ENCODE assay signal across 18 mouse cellular contexts in genomic region chr5:140882391-140882790, GRCm38 (mm10). TPM values are rescaled to one million over a fixed set of nuclear protein-coding genes. Genes with fewer than 3 reads are reported as not detected.
DNase-seq lines count a peak whose midpoint lies in the region; ATAC-seq and TF ChIP-seq lines count a peak whose summit lies in the region.
"Had no signal": no experiment of that assay in that cellular context is flagged by ENCODE, and none has a peak within 500 bp of the region (broad histone marks: within the 10 kb centered on the region; RNA-seq: fewer than 3 reads in every experiment).

No protein-coding gene starts in this region.

- 89% methylated on average over 4 of the region's 4 CpGs for WGBS in midbrain, embryonic 11.5 days

- TF ChIP-seq POLR2A in ES-Bruce4 (IDR thresholded peaks at IDR 0.05; ENCODE audit: insufficient read depth, low read length), result no peak

- no peak overlapping the region for H3K9ac ChIP-seq in ES-Bruce4 (ENCODE audit: low read depth, poor library complexity, severe bottlenecking)
- no peak overlapping the region for H3K9ac ChIP-seq in midbrain, embryonic 11.5 days (ENCODE audit: low read length)
- H3K9ac ChIP-seq: embryonic facial prominence, embryonic 12.5 days; forebrain, embryonic 12.5 days; forebrain, embryonic 15.5 days; forebrain, postnatal 0 days had no signal

- intact Hi-C loops in heart, postnatal 36 days (cut with DNase I), result no loop called here

- no peak overlapping the region for H3K4me3 ChIP-seq in ES-Bruce4 (ENCODE audit: low read depth, low read length)
- H3K4me3 ChIP-seq in midbrain, embryonic 11.5 days (ENCODE audit: low read depth, low read length), result no peak overlapping the region
- H3K4me3 ChIP-seq: embryonic facial prominence, embryonic 10.5 days; embryonic facial prominence, embryonic 12.5 days; forebrain, embryonic 12.5 days; forebrain, embryonic 15.5 days had no signal

- H3K36me3 ChIP-seq in ES-Bruce4 (ENCODE audit: control insufficient read depth, insufficient read depth, low read length, poor library complexity, severe bottlenecking), result no peaks in the 10 kb centered on the region
- no peaks in the 10 kb centered on the region for H3K36me3 ChIP-seq in midbrain, embryonic 11.5 days (ENCODE audit: control insufficient read depth, insufficient read depth, low read length)
- H3K36me3 ChIP-seq: embryonic facial prominence, embryonic 10.5 days; embryonic facial prominence, embryonic 12.5 days; forebrain, embryonic 12.5 days; forebrain, embryonic 15.5 days had no signal

- TF ChIP-seq CTCF in ES-Bruce4 (IDR thresholded peaks at IDR 0.05; ENCODE audit: low read depth, low read length), result no peak

- no peak for ATAC-seq in midbrain, embryonic 11.5 days (ENCODE audit: low FRiP score)
- ATAC-seq: forebrain, embryonic 15.5 days; forebrain, postnatal 0 days had no signal

- no peaks in the 10 kb centered on the region for H3K9me3 ChIP-seq in ES-Bruce4 (replicated peaks; ENCODE audit: control insufficient read depth, insufficient read depth, low read length, poor library complexity, severe bottlenecking)
- no peaks in the 10 kb centered on the region; the same call in 1 of the 2 replicates for H3K9me3 ChIP-seq in midbrain, embryonic 11.5 days (ENCODE audit: control insufficient read depth, low read length)
- H3K9me3 ChIP-seq: embryonic facial prominence, embryonic 10.5 days; forebrain, embryonic 15.5 days had no signal

- H3K4me1 ChIP-seq in ES-Bruce4 (ENCODE audit: control insufficient read depth, insufficient read depth, low read length), result no peaks in the 10 kb centered on the region
- no peaks in the 10 kb centered on the region for H3K4me1 ChIP-seq in midbrain, embryonic 11.5 days (ENCODE audit: control insufficient read depth, insufficient read depth, low read length)
- H3K4me1 ChIP-seq: embryonic facial prominence, embryonic 10.5 days; forebrain, embryonic 12.5 days; forebrain, embryonic 15.5 days had no signal

- DNase-seq in cerebellum, postnatal 10 days, result peak; percentile 47 to 50
- no peak for DNase-seq in cerebellum, adult 9-10 months
- peak; percentile 59 for DNase-seq in A20 (ENCODE audit: low read depth, low spot score)
- peak; percentile 39 for DNase-seq in ZHBTc4 (ENCODE audit: low read depth, low spot score)
- DNase-seq in heart, postnatal 36 days, result no peak
- no peak for DNase-seq in testis, postnatal 14 days (ENCODE audit: low spot score)
- DNase-seq in midbrain, embryonic 11.5 days (ENCODE audit: low spot score, missing footprints), result no peak
- DNase-seq: adrenal gland, adult 2 months; adrenal gland, postnatal 10 days; adrenal gland, postnatal 25 days; cerebellum, adult 11-12 months; cerebellum, adult 9-11 months; forebrain, postnatal 0 days had no signal

- no peak overlapping the region for H3K4me2 ChIP-seq in midbrain, embryonic 11.5 days
- H3K4me2 ChIP-seq: embryonic facial prominence, embryonic 12.5 days; forebrain, embryonic 12.5 days; forebrain, embryonic 15.5 days had no signal

- no peak overlapping the region for H3K27ac ChIP-seq in ES-Bruce4 (ENCODE audit: insufficient read depth, low read length)
- no peak overlapping the region for H3K27ac ChIP-seq in midbrain, embryonic 11.5 days (ENCODE audit: low read depth, low read length)
- H3K27ac ChIP-seq: embryonic facial prominence, embryonic 10.5 days; embryonic facial prominence, embryonic 12.5 days; forebrain, embryonic 12.5 days; forebrain, embryonic 15.5 days had no signal

- TF ChIP-seq EP300 in ES-Bruce4 (IDR thresholded peaks at IDR 0.05; ENCODE audit: insufficient read depth, low read depth, low read length), result peak; percentile 41; the same call in 1 of the 2 replicates

- H3K27me3 ChIP-seq in ES-Bruce4 (ENCODE audit: control insufficient read depth, insufficient read depth, low read length, poor library complexity, severe bottlenecking), result no peaks in the 10 kb centered on the region
- H3K27me3 ChIP-seq in midbrain, embryonic 11.5 days (ENCODE audit: control insufficient read depth, insufficient read depth, low read length), result no peaks in the 10 kb centered on the region
- H3K27me3 ChIP-seq: embryonic facial prominence, embryonic 12.5 days; forebrain, embryonic 12.5 days; forebrain, embryonic 15.5 days had no signal

RNA-seq across cellular contexts. Expression of gene Gna12, which starts 52.2 kb away (rescaled TPM):
- polyA plus RNA-seq in ES-Bruce4 (2011; ENCODE audit: insufficient read depth, insufficient read length, low read depth, missing spikeins), result 29.9 and 34.1 TPM in 2 replicates
- 100 to 1,000 TPM; 109 to 114 TPM for total RNA-seq in heart, postnatal 36 days (2021)
- 25.8 and 33.4 TPM in 2 replicates for polyA plus RNA-seq in midbrain, embryonic 11.5 days (2014; fragmentation: Nextera tagmentation; extraction: Ambion mirVana)

Comparison
In these comparisons a context has a peak if more than half of its experiments do, and no peak if none do; other contexts are left out.
1. DNase-seq: peak in cerebellum, postnatal 10 days (2 of 2), A20 (single experiment) and ZHBTc4 (single experiment); none in cerebellum, adult 9-10 months (single experiment), heart, postnatal 36 days (0 of 2), testis, postnatal 14 days (single experiment) and midbrain, embryonic 11.5 days (single experiment).